ENCODE assay signal across 22 mouse cellular contexts in the genomic region with DNA sequence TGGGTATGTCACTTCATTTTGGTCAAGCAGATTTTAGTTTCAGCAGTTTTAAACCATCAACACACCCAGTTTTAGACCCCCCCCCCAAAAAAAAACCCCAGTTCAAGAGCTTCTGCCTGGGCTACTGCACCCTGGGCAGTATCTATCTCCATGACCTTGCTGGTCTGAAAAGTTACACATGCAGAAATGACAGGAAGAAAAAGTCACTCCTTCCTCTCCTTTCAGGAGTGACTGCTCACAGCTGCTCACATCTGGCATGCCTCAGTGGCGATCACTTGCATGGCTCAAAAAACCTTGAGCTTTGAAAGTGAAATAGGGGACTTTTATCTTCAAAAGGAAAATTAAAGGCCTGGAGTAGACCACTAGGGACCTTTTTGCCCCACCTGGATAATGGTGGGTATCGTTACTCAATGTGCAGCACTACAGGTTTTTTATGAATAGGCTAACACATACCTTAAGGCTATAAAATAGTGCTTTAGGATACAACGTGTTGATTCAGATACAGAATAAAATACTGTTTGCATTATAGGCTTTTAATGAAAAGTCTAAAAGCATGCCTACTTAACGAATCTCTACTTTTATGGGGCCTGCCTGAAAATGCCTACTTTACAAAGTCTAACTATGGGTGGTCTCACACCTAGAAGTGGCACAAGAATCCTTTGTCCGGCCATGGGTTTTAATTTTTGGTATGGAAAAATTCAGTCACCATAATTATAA.
DNase-seq lines count a peak whose midpoint lies in the region; ATAC-seq and TF ChIP-seq lines count a peak whose summit lies in the region.
"Had no signal": no experiment of that assay in that cellular context is flagged by ENCODE, and none has a peak within 500 bp of the region (broad histone marks: within the 10 kb centered on the region; RNA-seq: fewer than 3 reads in every experiment).

No protein-coding gene starts in this region.

- no peak overlapping the region for H3K4me3 ChIP-seq in kidney, postnatal 0 days (replicated peaks; ENCODE audit: low read depth, low read length)
- H3K4me3 ChIP-seq in limb, embryonic 13.5 days = no peak overlapping the region
- H3K4me3 ChIP-seq in forebrain, embryonic 14.5 days (ENCODE audit: low read depth, low read length) = no peak overlapping the region
- H3K4me3 ChIP-seq: embryonic facial prominence, embryonic 13.5 days; forebrain, embryonic 12.5 days; heart, adult 2 months; heart, embryonic 15.5 days; hindbrain, embryonic 13.5 days had no signal

- no peaks in the 10 kb centered on the region for H3K9me3 ChIP-seq in kidney, postnatal 0 days (replicated peaks; ENCODE audit: low read length)
- H3K9me3 ChIP-seq in limb, embryonic 13.5 days = no peaks in the 10 kb centered on the region
- H3K9me3 ChIP-seq in forebrain, embryonic 14.5 days (replicated peaks; ENCODE audit: control insufficient read depth, low read length) = no peaks in the 10 kb centered on the region
- H3K9me3 ChIP-seq: embryonic facial prominence, embryonic 13.5 days; forebrain, embryonic 12.5 days; heart, embryonic 15.5 days; hindbrain, embryonic 13.5 days had no signal

- WGBS in kidney, postnatal 0 days = 42% methylated on average over 5 of the region's 5 CpGs
- WGBS in limb, embryonic 13.5 days = 12% methylated on average over 5 of the region's 5 CpGs
- WGBS in forebrain, embryonic 14.5 days = 66% methylated on average over 5 of the region's 5 CpGs

- no peak for ATAC-seq in kidney, postnatal 0 days (replicated peaks; ENCODE audit: low FRiP score, low read depth)
- peak; percentile 85 for ATAC-seq in limb, embryonic 13.5 days (ENCODE audit: low FRiP score, low read depth)
- ATAC-seq in forebrain, embryonic 14.5 days = no peak
- ATAC-seq: activated CD4-positive, CD25-positive, alpha-beta regulatory T cell, adult 4 months; hindbrain, postnatal 0 days; Patski had no signal

- H3K36me3 ChIP-seq in kidney, postnatal 0 days (ENCODE audit: insufficient read depth, low read length) = no peaks in the 10 kb centered on the region
- H3K36me3 ChIP-seq in limb, embryonic 13.5 days = no peaks in the 10 kb centered on the region
- H3K36me3 ChIP-seq in forebrain, embryonic 14.5 days (ENCODE audit: control insufficient read depth, insufficient read depth, low read length) = no peaks in the 10 kb centered on the region
- H3K36me3 ChIP-seq: embryonic facial prominence, embryonic 13.5 days; forebrain, embryonic 12.5 days; heart, embryonic 15.5 days; hindbrain, embryonic 13.5 days had no signal

- peaks cover 7% of the 10 kb centered on the region for H3K4me1 ChIP-seq in kidney, postnatal 0 days (replicated peaks; ENCODE audit: insufficient read depth, low read length)
- peaks cover 38% of the 10 kb centered on the region for H3K4me1 ChIP-seq in limb, embryonic 13.5 days
- peaks cover 5% of the 10 kb centered on the region; the same call in 1 of the 2 replicates for H3K4me1 ChIP-seq in forebrain, embryonic 14.5 days (ENCODE audit: control insufficient read depth, insufficient read depth, low read length)

- H3K27ac ChIP-seq in kidney, postnatal 0 days = 0 out of 2 replicates have a peak overlapping the region, but pooled peaks have one; percentile 56
- H3K27ac ChIP-seq in limb, embryonic 13.5 days = peak overlapping the region; percentile 85
- H3K27ac ChIP-seq in forebrain, embryonic 14.5 days (ENCODE audit: low read depth, low read length) = no peak overlapping the region
- H3K27ac ChIP-seq: embryonic facial prominence, embryonic 13.5 days; forebrain, embryonic 12.5 days; heart, adult 2 months; heart, embryonic 15.5 days; hindbrain, embryonic 13.5 days; hindbrain, postnatal 0 days had no signal

- peak; percentile 55 for DNase-seq in heart, adult 11 months
- no peak for DNase-seq in heart, adult 18-20 months
- DNase-seq in kidney, postnatal 0 days (ENCODE audit: low spot score) = peak; percentile 31
- DNase-seq in kidney, postnatal 36 days = no peak
- no peak for DNase-seq in embryo, embryonic 9.5 days (ENCODE audit: extremely low spot score)
- DNase-seq in forebrain, embryonic 14.5 days (ENCODE audit: low spot score) = no peak
- DNase-seq: adrenal gland, postnatal 14 days; cerebellum, adult 11-12 months; cerebellum, adult 9-10 months; cerebellum, postnatal 25 days; gastrocnemius, postnatal 36 days; heart, adult 2 months; heart, postnatal 14 days had no signal

- no peaks in the 10 kb centered on the region for H3K27me3 ChIP-seq in kidney, postnatal 0 days (ENCODE audit: insufficient read depth, low read length)
- no peaks in the 10 kb centered on the region for H3K27me3 ChIP-seq in limb, embryonic 13.5 days
- no peaks in the 10 kb centered on the region for H3K27me3 ChIP-seq in forebrain, embryonic 14.5 days (replicated peaks; ENCODE audit: control insufficient read depth, insufficient read depth, low read length)
- H3K27me3 ChIP-seq: embryonic facial prominence, embryonic 13.5 days; forebrain, embryonic 12.5 days; heart, embryonic 15.5 days; hindbrain, embryonic 13.5 days; Patski had no signal

- H3K4me2 ChIP-seq in kidney, postnatal 0 days (ENCODE audit: low read length) = no peak overlapping the region
- no peak overlapping the region for H3K4me2 ChIP-seq in limb, embryonic 13.5 days (replicated peaks)
- H3K4me2 ChIP-seq in forebrain, embryonic 14.5 days (ENCODE audit: low read length) = no peak overlapping the region
- H3K4me2 ChIP-seq: embryonic facial prominence, embryonic 13.5 days; forebrain, embryonic 12.5 days; heart, embryonic 11.5 days; heart, embryonic 15.5 days; hindbrain, embryonic 13.5 days had no signal

- H3K9ac ChIP-seq in kidney, postnatal 0 days (ENCODE audit: low read depth, low read length) = no peak overlapping the region
- no peak overlapping the region for H3K9ac ChIP-seq in limb, embryonic 13.5 days
- H3K9ac ChIP-seq in forebrain, embryonic 14.5 days (ENCODE audit: low read length) = no peak overlapping the region
- H3K9ac ChIP-seq: embryonic facial prominence, embryonic 13.5 days; forebrain, embryonic 12.5 days; heart, embryonic 15.5 days; hindbrain, embryonic 13.5 days had no signal

- no peak for TF ChIP-seq CTCF in kidney, postnatal 0 days (IDR thresholded peaks at IDR 0.05; ENCODE audit: low read depth)

Comparison
In these comparisons a context has a peak if more than half of its experiments do, and no peak if none do; other contexts are left out.
1. DNase-seq: peak in heart, adult 11 months (single experiment) and kidney, postnatal 0 days (single experiment); none in heart, adult 18-20 months (0 of 2), kidney, postnatal 36 days (0 of 2), embryo, embryonic 9.5 days (single experiment) and forebrain, embryonic 14.5 days (single experiment).